Mouse (Mus musculus) MEL (cell line): ENCODE results near the gene Gm20388.
A peak's percentile ranks its signal among the peaks of the same experiment; 100 is the strongest.

Source experiments
- BHLHE40 ChIP-seq: IDR thresholded peaks from 2 replicates; pipeline ENCODE4 v1.6.1; 2012; ENCODE audit warnings: low read depth, mild to moderate bottlenecking, inconsistent platforms, low read length, improper control_type of control experiment, borderline replicate concordance
- CHD2 ChIP-seq: IDR thresholded peaks from 2 replicates; pipeline ENCODE4 v1.6.1; 2011; ENCODE audit warnings: low read length, improper control_type of control experiment
- CTCF ChIP-seq, 3 experiments: IDR thresholded peaks in 2 of 3; conservative IDR thresholded peaks in 1 of 3; 2 replicates each; pipeline ENCODE4 v1.5.1; 2011 to 2012; ENCODE audit warnings: low read length in 3 of 3, low read depth in 2 of 3, mild to moderate bottlenecking in 2 of 3, improper control_type of control experiment in 1 of 3, inconsistent platforms in 1 of 3, mixed read lengths in 1 of 3, moderate library complexity in 1 of 3; ENCODE audit not compliant: control insufficient read depth in 1 of 3, insufficient read depth in 1 of 3, poor library complexity in 1 of 3, severe bottlenecking in 1 of 3
- E2F4 ChIP-seq: IDR thresholded peaks from 2 replicates; pipeline ENCODE4 v1.6.1; 2011; ENCODE audit warnings: low read depth, low read length, improper control_type of control experiment, borderline replicate concordance
- ELF1 ChIP-seq: IDR thresholded peaks from 2 replicates; pipeline ENCODE4 v1.6.1; 2014; ENCODE audit warnings: low read depth, mild to moderate bottlenecking, inconsistent platforms, low read length, improper control_type of control experiment, moderate library complexity
- EP300 ChIP-seq, 2 experiments: IDR thresholded peaks; 2 replicates each; pipeline ENCODE4 v1.6.1; 2011; ENCODE audit warnings: improper control_type of control experiment in 2 of 2, low read length in 2 of 2, low read depth in 1 of 2, mild to moderate bottlenecking in 1 of 2
- JUND ChIP-seq: IDR thresholded peaks from 2 replicates; pipeline ENCODE4 v1.6.1; 2011; ENCODE audit warnings: low read depth, mild to moderate bottlenecking, improper control_type of control experiment, low read length
- MAX ChIP-seq: IDR thresholded peaks from 2 replicates; pipeline ENCODE4 v1.6.1; 2011; ENCODE audit warnings: low read length, improper control_type of control experiment
- NELFE ChIP-seq: IDR thresholded peaks from 2 replicates; pipeline ENCODE4 v1.6.1; 2011; ENCODE audit warnings: low read depth, low read length, improper control_type of control experiment
- POLR2A ChIP-seq, 2 experiments: IDR thresholded peaks; 2 replicates each; pipeline ENCODE4 v1.6.1; 2011 to 2012; ENCODE audit warnings: low read length in 2 of 2, mild to moderate bottlenecking in 2 of 2, control low read depth in 1 of 2, improper control_type of control experiment in 1 of 2, low read depth in 1 of 2, moderate library complexity in 1 of 2; ENCODE audit not compliant: control insufficient read depth in 1 of 2, insufficient read depth in 1 of 2, poor library complexity in 1 of 2
- POLR2AphosphoS2 ChIP-seq: IDR thresholded peaks from 2 replicates; pipeline ENCODE4 v1.6.1; 2011; ENCODE audit warnings: low read length, improper control_type of control experiment
- TCF12 ChIP-seq: IDR thresholded peaks from 2 replicates; pipeline ENCODE4 v1.6.1; 2014; ENCODE audit warnings: low read depth, mild to moderate bottlenecking, inconsistent platforms, low read length, improper control_type of control experiment, moderate library complexity
- ZMIZ1 ChIP-seq: IDR thresholded peaks from 2 replicates; pipeline ENCODE4 v1.6.1; 2012; ENCODE audit warnings: low read depth, mild to moderate bottlenecking, inconsistent platforms, low read length, improper control_type of control experiment, moderate library complexity

GRCm38 (mm10) chr8:123064809-123065213 lies 3154.2 kb downstream of the Gm20388 start:
- TF ChIP-seq JUND (no peak), TCF12 (no peak), CTCF (IDR thresholded peaks at IDR 0.05 in 2 of 3, conservative IDR thresholded peaks at IDR 0.05 in 1 of 3; ENCODE audit: control insufficient read depth in 1 of 3, insufficient read depth in 1 of 3, low read depth in 2 of 3, low read length in 3 of 3, poor library complexity in 1 of 3, severe bottlenecking in 1 of 3) (no peak), MAX (no peak), E2F4 (no peak), ZMIZ1 (no peak), CHD2 (no peak), ELF1 (no peak), BHLHE40 (no peak), NELFE (no peak), EP300 (IDR thresholded peaks at IDR 0.05; ENCODE audit: low read depth in 1 of 2, low read length in 2 of 2) (peak; percentile 3 to 32; a peak in 1 of 4 replicates), POLR2A (IDR thresholded peaks at IDR 0.05; ENCODE audit: control insufficient read depth in 1 of 2, insufficient read depth in 1 of 2, low read depth in 1 of 2, low read length in 2 of 2, poor library complexity in 1 of 2) (no peak; a peak in 1 of 4 replicates), POLR2AphosphoS2 (no peak)
